Mouse (Mus musculus): ENCODE results near the gene Fgf7.

The Fgf7 gene

DNA sequence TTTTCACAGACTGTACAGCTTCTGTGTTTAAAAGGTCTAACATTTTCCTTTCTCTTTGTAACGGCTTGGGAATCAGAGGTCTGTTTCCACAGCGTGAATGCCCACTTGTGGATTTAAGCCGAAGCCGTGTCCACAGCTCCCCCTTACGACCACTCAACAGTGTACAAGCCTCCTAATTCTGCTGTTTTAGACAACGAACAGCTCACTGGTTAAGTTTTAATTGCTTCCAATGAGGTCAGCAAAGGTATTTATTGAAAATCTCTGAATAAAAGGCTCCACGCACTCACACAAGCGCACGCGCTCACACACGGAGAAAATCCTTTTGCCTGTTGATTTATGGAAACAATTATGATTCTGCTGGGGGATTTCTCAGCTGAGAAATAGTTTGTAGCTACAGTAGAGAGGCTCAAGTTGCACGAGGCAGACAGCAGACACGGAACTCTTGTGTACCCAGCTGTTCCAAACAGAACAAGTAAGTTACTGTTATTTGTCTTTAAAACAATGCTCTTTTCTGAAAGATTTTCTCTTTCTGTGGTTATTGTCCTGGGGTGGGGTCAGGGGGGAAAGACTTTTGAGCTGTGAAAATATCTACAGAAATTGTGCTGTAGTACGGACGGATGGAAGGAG lies at the start of gene Fgf7:
Fgf7 (plus strand) TSS at position 280 of the 627 bp plus-strand sequence.
- no peak for DNase-seq (ENCODE audit: low spot score)

- DNase-seq (ENCODE audit: low spot score), result no peak
Observed at GRCm38 (mm10) chr2:126002291-126002690, 32.2 kb upstream of the Fgf7 start.

- DNase-seq (ENCODE audit: low spot score), result peak; percentile 12
Observed at GRCm38 (mm10) chr2:126006088-126006487, 28.4 kb upstream of the Fgf7 start.

DNA sequence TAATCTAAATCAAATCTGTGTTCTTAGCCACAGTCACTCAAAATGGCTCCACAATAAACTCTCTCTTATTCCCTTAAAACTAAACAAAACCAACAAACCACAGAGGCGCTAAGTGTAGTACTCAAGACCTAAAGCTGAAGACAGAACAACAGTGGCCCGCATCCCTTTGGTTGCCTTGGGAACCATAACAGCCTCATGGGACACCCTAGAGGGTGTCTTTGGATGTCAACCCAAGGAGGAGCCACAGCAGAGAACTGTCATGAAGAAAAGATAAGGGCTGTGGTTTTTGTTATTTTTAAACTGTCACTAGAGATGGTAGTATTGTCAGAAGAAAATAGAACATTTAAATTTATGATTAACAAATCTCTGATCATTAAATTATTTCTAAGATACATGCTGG lies 27.7 kb upstream of the Fgf7 start:
- DNase-seq (ENCODE audit: low spot score), result no peak

DNA sequence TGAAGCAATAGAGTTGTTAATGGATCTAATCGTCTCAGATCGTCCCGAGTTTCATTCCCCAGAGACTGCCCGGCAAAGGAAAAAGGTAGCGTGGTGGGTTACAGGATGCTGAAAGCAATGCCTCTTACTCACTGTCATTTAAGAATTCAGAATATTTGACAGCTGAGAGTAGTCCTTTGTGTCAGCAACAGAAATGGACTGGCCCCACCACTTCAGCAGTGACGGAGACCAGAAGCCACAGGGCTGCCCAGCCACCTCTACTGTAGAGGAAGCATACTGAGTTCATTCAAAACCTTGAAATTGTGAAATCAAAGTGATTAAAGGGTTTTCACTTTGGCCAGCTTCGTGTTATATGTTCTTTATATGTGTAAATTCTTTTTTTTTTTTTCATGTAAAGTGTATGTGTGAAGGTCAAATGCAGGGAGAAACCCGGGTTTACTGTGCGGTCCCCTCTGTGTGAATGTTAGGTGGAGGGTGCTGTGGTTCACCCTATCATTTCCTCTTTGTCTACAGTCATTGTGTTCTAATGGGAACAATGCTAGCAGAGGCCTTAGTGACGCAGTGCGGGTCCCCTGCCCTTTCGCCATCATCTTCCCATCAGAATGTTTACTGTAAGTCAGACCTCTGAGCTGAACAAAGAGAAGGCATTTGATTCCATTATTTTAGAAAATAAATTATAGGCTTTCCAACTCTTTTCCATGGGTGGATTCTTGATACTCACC lies 19.3 kb upstream of the Fgf7 start:
- no peak for DNase-seq (ENCODE audit: low spot score)

DNA sequence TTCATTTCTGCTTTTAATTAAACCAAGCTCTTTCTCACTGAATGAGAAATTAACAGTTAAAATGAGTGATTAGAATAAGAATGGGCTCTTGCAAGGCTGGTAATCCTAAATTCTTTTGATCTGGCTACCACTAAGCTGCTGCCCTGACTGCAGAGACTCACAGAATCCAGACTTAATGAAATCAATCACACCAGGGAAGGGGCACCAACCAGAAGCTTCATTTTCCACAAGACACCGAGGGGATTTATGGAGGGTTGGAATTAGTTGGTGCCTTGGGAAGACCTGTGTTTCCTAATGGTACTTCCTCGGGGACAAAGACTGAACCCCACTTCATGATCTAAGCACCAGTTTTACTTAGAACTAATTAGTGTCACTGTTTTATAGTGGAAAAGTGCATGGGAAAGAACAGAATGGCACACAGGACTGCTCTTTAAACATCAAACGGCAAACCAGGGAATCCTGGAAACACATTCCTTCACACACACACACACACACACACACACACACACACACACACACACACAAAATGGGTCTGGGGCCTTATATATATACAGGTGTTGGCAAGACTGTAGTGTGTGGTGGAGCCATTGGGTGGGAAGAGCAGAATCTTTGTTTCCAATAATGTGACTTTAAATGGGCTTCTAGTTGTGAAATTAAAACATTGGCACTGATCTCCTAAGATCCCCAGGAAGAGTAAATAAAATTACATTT lies 18.5 kb upstream of the Fgf7 start:
- no peak for DNase-seq (ENCODE audit: low spot score)

- DNase-seq (ENCODE audit: low spot score), result no peak
Observed at GRCm38 (mm10) chr2:126031186-126031900, 3.1 kb upstream of the Fgf7 start.

GRCm38 (mm10) chr2:126033114-126033972 lies 1.1 kb upstream of the Fgf7 start:
- no peak for DNase-seq (ENCODE audit: low spot score)

GRCm38 (mm10) chr2:126035013-126035770 lies 734 bp downstream of the Fgf7 start:
- no peak for DNase-seq (ENCODE audit: low spot score)

DNA sequence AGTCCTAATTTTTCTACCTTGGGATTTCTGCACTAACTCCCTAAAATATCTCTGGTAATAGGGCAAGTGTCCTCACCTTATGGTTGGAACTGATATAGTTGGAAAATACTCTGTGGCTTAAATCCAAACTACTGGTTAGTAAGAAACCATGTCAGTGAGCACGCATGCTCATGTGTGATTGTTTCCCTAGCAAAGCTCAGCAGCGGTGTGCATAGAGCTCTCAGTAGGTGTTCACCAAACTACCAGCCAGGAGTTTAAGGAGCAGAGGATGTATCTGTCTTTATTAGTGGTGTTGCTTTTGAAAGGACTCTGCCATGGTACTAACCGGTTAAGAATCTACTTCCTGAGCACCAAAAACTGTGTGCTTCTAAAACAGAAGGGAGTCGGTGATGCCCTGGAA lies 1.7 kb downstream of the Fgf7 start:
- DNase-seq (ENCODE audit: low spot score), result no peak

DNA sequence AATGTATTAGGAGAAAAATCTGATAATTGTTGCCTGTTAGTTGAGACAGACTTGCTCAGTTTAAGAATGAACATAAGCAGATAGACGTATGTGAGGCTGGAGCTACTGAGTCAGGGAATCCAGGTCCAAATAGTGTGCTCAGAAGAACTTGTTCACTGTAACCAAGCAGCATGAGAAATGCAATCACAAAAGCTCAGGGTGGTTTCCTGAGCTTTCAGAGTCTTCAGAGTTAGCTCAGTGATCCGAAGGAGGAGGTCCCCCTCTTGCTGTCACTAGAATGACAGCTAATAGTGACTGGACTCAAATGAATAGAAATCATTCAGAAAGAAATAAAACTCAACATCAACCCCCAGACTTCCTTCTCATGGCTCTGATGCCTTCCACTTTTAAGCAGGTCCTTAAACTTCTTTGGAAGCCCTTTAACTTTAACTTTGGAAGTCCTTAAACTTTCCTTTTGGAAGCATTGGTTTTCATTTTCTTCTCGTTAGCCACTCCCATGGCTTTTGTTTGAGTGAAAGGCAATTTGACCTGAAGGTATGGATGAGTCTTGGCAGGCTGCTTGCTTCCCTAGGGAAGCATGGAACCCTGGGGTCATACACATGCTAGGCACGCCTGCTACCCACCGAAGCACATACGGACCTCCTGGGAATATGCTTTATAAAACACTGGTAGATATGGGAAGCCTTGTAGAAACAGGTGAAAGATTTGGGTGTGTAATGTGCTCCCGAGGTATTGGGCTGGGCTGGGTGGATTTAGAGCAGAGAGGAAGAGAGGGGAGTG lies 4.0 kb downstream of the Fgf7 start:
- DNase-seq (ENCODE audit: low spot score), result no peak

DNA sequence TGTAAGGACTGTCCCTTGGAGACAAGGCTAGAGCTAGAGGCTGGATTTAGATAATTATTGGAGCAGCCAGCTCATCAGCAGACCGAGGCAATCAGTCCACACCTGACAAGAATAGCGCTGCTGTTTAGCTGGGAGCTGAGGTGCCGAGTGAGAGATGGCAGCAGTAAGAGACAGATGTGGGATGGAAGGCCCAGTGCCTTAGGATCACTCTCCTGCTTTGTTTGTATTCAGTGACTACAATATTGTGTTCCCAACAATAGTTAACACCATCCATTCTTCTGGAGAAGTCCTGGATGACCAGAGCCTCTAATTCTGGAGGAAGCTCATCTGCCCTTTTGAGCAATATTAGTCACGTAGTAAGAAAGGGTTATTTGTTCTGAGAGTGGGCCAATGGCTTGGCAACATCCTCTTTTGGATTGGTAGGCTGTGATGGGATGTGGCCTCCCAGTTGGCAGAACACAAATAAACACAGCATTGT lies 5.0 kb downstream of the Fgf7 start:
- no peak for DNase-seq (ENCODE audit: low spot score)

DNA sequence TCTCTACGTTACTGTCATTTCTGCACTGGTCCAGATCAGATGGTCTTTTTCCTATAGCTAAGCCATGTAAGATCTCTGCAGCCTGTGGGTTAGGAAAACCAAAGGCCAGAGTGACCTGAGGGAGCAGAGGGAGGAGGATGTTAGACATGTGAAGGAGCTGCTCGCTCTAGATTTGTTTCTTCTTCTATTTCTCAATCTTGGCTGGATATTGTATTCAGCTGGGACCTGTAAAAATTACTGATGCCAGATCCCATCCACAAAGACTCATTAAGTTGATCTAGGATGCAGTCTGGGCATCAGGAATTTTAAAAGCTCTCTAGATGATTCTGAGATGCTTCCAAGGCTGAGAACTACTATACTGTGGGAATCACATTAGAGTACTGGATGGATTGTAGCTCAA lies 6.2 kb downstream of the Fgf7 start:
- no peak for DNase-seq (ENCODE audit: low spot score)

GRCm38 (mm10) chr2:126041237-126041636 lies 6.8 kb downstream of the Fgf7 start:
- no peak for DNase-seq (ENCODE audit: low spot score)

DNA sequence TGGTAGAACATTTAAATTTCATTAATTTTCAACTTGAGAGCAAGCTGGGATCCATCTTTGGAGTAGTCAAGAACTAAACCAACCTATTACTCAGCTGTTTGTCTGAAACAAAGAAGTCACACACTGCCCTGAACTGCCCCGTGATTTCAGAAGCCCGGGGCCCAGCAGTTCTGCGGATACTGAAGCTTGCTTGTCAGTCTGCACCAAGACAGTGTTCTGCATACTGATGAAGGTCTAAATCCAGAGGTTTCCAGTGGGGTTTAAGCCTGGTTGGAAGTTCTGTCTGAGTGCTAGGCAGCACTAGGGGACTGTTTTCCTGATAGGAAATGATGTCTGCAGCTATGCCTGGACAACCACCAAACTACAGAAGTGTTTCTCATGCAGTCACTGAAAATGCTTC lies 8.2 kb downstream of the Fgf7 start:
- no peak for DNase-seq (ENCODE audit: low spot score)

DNA sequence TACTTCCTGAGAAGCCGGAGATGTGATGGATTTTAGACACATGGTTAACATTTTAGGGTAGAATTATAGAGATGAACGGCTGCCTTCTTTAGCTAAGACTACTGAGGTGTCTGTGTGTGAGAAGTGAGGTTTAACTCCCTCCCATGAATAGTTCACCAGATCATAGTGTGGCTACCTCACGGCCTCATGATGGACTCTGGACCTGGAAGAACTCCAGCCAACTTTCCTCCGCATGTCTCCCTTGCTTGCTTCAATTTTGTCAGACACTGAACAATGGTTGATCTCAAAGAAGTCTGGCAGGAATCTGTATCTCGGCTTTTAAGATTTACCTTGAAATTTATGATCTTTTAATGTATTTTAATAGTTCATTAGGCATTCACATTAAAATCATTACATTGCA lies 11.2 kb downstream of the Fgf7 start:
- DNase-seq (ENCODE audit: low spot score), result no peak

- DNase-seq (ENCODE audit: low spot score), result no peak
Observed at GRCm38 (mm10) chr2:126052749-126053557, 18.5 kb downstream of the Fgf7 start.

GRCm38 (mm10) chr2:126053657-126054056 lies 19.2 kb downstream of the Fgf7 start:
- no peak for DNase-seq (ENCODE audit: low spot score)

DNA sequence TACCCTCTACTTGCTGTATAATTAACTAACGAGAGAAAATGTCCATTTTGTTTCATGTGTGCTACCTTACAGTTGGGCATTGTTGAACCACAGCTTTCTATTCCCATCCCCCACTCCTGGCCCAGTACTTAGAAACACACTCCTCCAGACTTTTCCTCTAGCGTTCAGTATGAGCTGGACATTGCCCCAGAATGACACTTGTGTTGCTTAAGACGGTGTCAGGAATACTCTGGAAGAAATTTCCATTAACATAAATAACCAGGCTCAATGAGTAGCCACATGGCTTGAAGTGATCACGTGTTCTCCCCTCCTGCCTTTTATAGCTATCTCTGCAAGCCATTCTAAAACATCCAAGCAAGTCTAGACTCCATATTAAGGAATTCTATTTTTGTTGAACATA lies 26.1 kb downstream of the Fgf7 start:
- no peak for DNase-seq (ENCODE audit: low spot score)

Data from ovary, postnatal 14 days (tissue).